Mouse (Mus musculus) intestine, embryonic 16.5 days (tissue): Measurements from ENCODE around the gene Itpkb. TPM values are rescaled to one million over a fixed set of nuclear protein-coding genes. Genes with fewer than 3 reads are reported as not detected.

ENCODE experiments used
- ATAC-seq: fragments of 200-750 bp; cut with Nextera tagmentation; 2 replicates; pipeline ENCODE4 v1.8.0; 2017; ENCODE audit warnings: moderate TSS enrichment, moderate library complexity
- H3K27ac ChIP-seq: fragments of 300-500 bp; sonication (generic); 2 replicates; pipeline ENCODE4 v1.5.1; 2014; ENCODE audit warnings: mild to moderate bottlenecking, low read length
- H3K27me3 ChIP-seq: fragments of 300-500 bp; sonication (generic); replicated peaks from 2 replicates; pipeline ENCODE4 v1.6.1; 2014; ENCODE audit warnings: low read length, control low read depth, mixed read lengths; ENCODE audit not compliant: control insufficient read depth, insufficient read depth
- H3K36me3 ChIP-seq: fragments of 300-500 bp; sonication (generic); 2 replicates; pipeline ENCODE4 v1.6.1; 2014; ENCODE audit warnings: low read length, control low read depth; ENCODE audit not compliant: control insufficient read depth, insufficient read depth
- H3K4me1 ChIP-seq: fragments of 300-500 bp; sonication (generic); 2 replicates; pipeline ENCODE4 v1.6.1; 2014; ENCODE audit warnings: low read length, control low read depth, mixed read lengths; ENCODE audit not compliant: control insufficient read depth, insufficient read depth
- H3K4me2 ChIP-seq: fragments of 300-500 bp; sonication (generic); 2 replicates; pipeline ENCODE4 v1.6.1; 2014; ENCODE audit warnings: low read depth, low read length, control low read depth
- H3K4me3 ChIP-seq: fragments of 300-500 bp; sonication (generic); 2 replicates; pipeline ENCODE4 v1.5.1; 2014; ENCODE audit warnings: mild to moderate bottlenecking, low read length
- H3K9ac ChIP-seq: fragments of 300-500 bp; sonication (generic); 2 replicates; pipeline ENCODE4 v1.6.1; 2014; ENCODE audit warnings: low read depth, low read length
- H3K9me3 ChIP-seq: fragments of 300-500 bp; sonication (generic); 2 replicates; pipeline ENCODE4 v1.6.1; 2016; ENCODE audit warnings: low read length, control low read depth; ENCODE audit not compliant: control insufficient read depth
- WGBS: fragments of 180-500 bp; shearing (Covaris S2); extraction: QIAGEN DNeasy Blood & Tissue Kit; methylation state at CpG from one replicate; pipeline ENCODE4 v1.1.7; 2014; 5-methylcytosine and 5-hydroxymethylcytosine counted together
- polyA plus RNA-seq: library from polyadenylated mRNA; unstranded; fragments of >200 nt; fragmentation: Nextera tagmentation; extraction: Ambion mirVana; gene quantifications from 2 replicates; pipeline ENCODE4 v1.2.1, GENCODE M21; 2015

Itpkb gene
- polyA plus RNA-seq, 1 experiment from 2014 or later = 5.1 TPM

- H3K9ac ChIP-seq = no peak overlapping the region
- 83% methylated on average over 4 of the region's 4 CpGs for WGBS
- ATAC-seq = no peak
These were observed 6.0 kb upstream of the Itpkb start for GRCm38 (mm10) chr1:180324271-180324670.

GRCm38 (mm10) chr1:180328794-180329665 lies 1.3 kb upstream of the Itpkb start:
- no peak overlapping the region; the same call in 1 of the 2 replicates for H3K9ac ChIP-seq
- peaks cover 28% of the 10 kb centered on the region for H3K4me1 ChIP-seq
- H3K27ac ChIP-seq = peak overlapping the region; percentile 40
- H3K36me3 ChIP-seq = 0 out of 2 replicates have a peak, but pooled peaks cover 5% of the 10 kb centered on the region
- H3K4me3 ChIP-seq = no peak overlapping the region
- no peaks in the 10 kb centered on the region for H3K27me3 ChIP-seq
- no peaks in the 10 kb centered on the region for H3K9me3 ChIP-seq
- 26% methylated on average over 12 of the region's 12 CpGs for WGBS
- ATAC-seq = no peak
- peak overlapping the region; percentile 27 for H3K4me2 ChIP-seq

More at GRCm38 (mm10) chr1:180324271-180324670, 6.0 kb upstream of the Itpkb start:
- Histone ChIP-seq H3K36me3 (no peaks in the 10 kb centered on the region), H3K4me2 (no peak overlapping the region), H3K4me1 (peaks cover 3% of the 10 kb centered on the region; the same call in 1 of the 2 replicates), H3K9me3 (no peaks in the 10 kb centered on the region), H3K27ac (no peak overlapping the region), H3K4me3 (no peak overlapping the region), H3K27me3 (no peaks in the 10 kb centered on the region)

GRCm38 (mm10) chr1:180329706-180330105 lies 579 bp upstream of the Itpkb start:
- ATAC-seq = no peak
- H3K27me3 ChIP-seq = no peaks in the 10 kb centered on the region
- no peak overlapping the region for H3K4me3 ChIP-seq
- H3K36me3 ChIP-seq = 0 out of 2 replicates have a peak, but pooled peaks cover 5% of the 10 kb centered on the region
- H3K9me3 ChIP-seq = no peaks in the 10 kb centered on the region
- H3K4me1 ChIP-seq = peaks cover 30% of the 10 kb centered on the region
- H3K9ac ChIP-seq = peak overlapping the region; percentile 44; the same call in 1 of the 2 replicates
- 25% methylated on average over 6 of the region's 6 CpGs for WGBS
- peak overlapping the region; percentile 40 for H3K27ac ChIP-seq
- peak overlapping the region; percentile 27 for H3K4me2 ChIP-seq

GRCm38 (mm10) chr1:180330707-180331545 lies 641 bp downstream of the Itpkb start:
- Histone ChIP-seq H3K9ac (peak overlapping the region; percentile 89), H3K4me3 (peak overlapping the region; percentile 80), H3K4me1 (peaks cover 33% of the 10 kb centered on the region), H3K9me3 (no peaks in the 10 kb centered on the region), H3K4me2 (peak overlapping the region; percentile 97), H3K36me3 (0 out of 2 replicates have a peak, but pooled peaks cover 5% of the 10 kb centered on the region), H3K27ac (peak overlapping the region; percentile 94), H3K27me3 (no peaks in the 10 kb centered on the region)
- peak; percentile 61 for ATAC-seq
- under 1% methylated on average over 53 of the region's 58 CpGs for WGBS

GRCm38 (mm10) chr1:180331546-180332075 lies 1.3 kb downstream of the Itpkb start:
- H3K9ac ChIP-seq = peak overlapping the region; percentile 89
- peak; percentile 6 for ATAC-seq
- H3K27ac ChIP-seq = peak overlapping the region; percentile 94
- no peaks in the 10 kb centered on the region for H3K9me3 ChIP-seq
- 0 out of 2 replicates have a peak, but pooled peaks cover 8% of the 10 kb centered on the region for H3K36me3 ChIP-seq
- peaks cover 40% of the 10 kb centered on the region for H3K4me1 ChIP-seq
- H3K27me3 ChIP-seq = no peaks in the 10 kb centered on the region
- peak overlapping the region; percentile 80 for H3K4me3 ChIP-seq
- peak overlapping the region; percentile 97 for H3K4me2 ChIP-seq
- 2% methylated on average over 21 of the region's 21 CpGs for WGBS

- Histone ChIP-seq H3K4me2 (peak overlapping the region; percentile 97), H3K36me3 (0 out of 2 replicates have a peak, but pooled peaks cover 8% of the 10 kb centered on the region), H3K4me3 (peak overlapping the region; percentile 80), H3K4me1 (peaks cover 42% of the 10 kb centered on the region), H3K9me3 (no peaks in the 10 kb centered on the region), H3K9ac (peak overlapping the region; percentile 89), H3K27me3 (no peaks in the 10 kb centered on the region), H3K27ac (no peak overlapping the region)
- ATAC-seq = peak; percentile 38
- WGBS = 7% methylated on average over 72 of the region's 72 CpGs
These were observed 2.0 kb downstream of the Itpkb start for GRCm38 (mm10) chr1:180332076-180332927.

- no peak for ATAC-seq
These were observed 2.7 kb downstream of the Itpkb start for GRCm38 (mm10) chr1:180332928-180333440.

GRCm38 (mm10) chr1:180333588-180333987 lies 3.3 kb downstream of the Itpkb start:
- H3K36me3 ChIP-seq = 0 out of 2 replicates have a peak, but pooled peaks cover 8% of the 10 kb centered on the region
- H3K4me2 ChIP-seq = peak overlapping the region; percentile 97
- H3K4me1 ChIP-seq = peaks cover 42% of the 10 kb centered on the region
- H3K9me3 ChIP-seq = no peaks in the 10 kb centered on the region
- H3K9ac ChIP-seq = peak overlapping the region; percentile 89
- 61% methylated on average over 6 of the region's 6 CpGs for WGBS
- H3K27me3 ChIP-seq = no peaks in the 10 kb centered on the region
- H3K27ac ChIP-seq = no peak overlapping the region
- ATAC-seq = no peak
- H3K4me3 ChIP-seq = peak overlapping the region; percentile 80

More at GRCm38 (mm10) chr1:180332928-180333440, 2.7 kb downstream of the Itpkb start:
- H3K27me3 ChIP-seq = no peaks in the 10 kb centered on the region
- 0 out of 2 replicates have a peak, but pooled peaks cover 8% of the 10 kb centered on the region for H3K36me3 ChIP-seq
- no peak overlapping the region for H3K27ac ChIP-seq
- peak overlapping the region; percentile 97 for H3K4me2 ChIP-seq
- H3K9me3 ChIP-seq = no peaks in the 10 kb centered on the region
- H3K4me1 ChIP-seq = peaks cover 42% of the 10 kb centered on the region
- H3K9ac ChIP-seq = peak overlapping the region; percentile 89
- H3K4me3 ChIP-seq = peak overlapping the region; percentile 80
- 57% methylated on average over 14 of the region's 14 CpGs for WGBS
